Mouse (Mus musculus) adrenal gland, adult 2 months (tissue): ENCODE data around the gene Nufip2. TPM values are rescaled to one million over a fixed set of nuclear protein-coding genes. Genes with fewer than 3 reads are reported as not detected.

ENCODE experiments used
- DNase-seq: peaks from one replicate; pipeline ENCODE4 v3.0.0; 2021
- polyA plus RNA-seq: library from polyadenylated mRNA; depleted of rRNA; stranded (reverse); fragments of >200 nt; gene quantifications from 2 replicates; pipeline ENCODE4 v1.2.3, GENCODE M21; 2012
- total RNA-seq, 2 experiments: library from RNA; stranded (reverse); gene quantifications; 2 replicates each; pipeline ENCODE4 v1.2.3; 2021

Gene Nufip2
- total and polyA plus RNA-seq, 3 experiments, result 21.9 to 111 (median 63.7) TPM

DNA sequence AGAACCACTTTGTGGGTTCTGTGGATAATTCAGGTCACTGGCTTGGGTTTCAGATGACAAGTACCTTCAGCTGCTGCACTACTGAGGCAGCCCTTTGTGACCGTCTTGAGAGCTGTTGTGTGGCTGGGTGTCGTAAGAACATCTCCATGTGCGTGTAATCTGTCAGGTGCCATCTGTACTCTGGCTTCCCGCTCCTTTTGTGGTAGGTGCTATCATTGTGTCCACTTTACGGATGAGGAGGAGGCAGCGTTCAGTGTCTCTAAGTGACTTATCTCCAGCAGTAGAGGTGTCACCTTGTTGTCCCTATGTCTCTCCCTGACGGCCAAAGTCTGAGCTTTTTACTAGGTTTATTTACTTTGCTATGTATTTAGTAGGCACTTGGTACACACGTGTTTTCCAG lies 84.4 kb downstream of the Nufip2 start:
- no peak for DNase-seq

GRCm38 (mm10) chr11:77771879-77772713 lies 86.1 kb downstream of the Nufip2 start:
- peak; percentile 46 for DNase-seq

- peak; percentile 46 for DNase-seq
Measured at GRCm38 (mm10) chr11:77775701-77776400, 89.9 kb downstream of the Nufip2 start.

DNA sequence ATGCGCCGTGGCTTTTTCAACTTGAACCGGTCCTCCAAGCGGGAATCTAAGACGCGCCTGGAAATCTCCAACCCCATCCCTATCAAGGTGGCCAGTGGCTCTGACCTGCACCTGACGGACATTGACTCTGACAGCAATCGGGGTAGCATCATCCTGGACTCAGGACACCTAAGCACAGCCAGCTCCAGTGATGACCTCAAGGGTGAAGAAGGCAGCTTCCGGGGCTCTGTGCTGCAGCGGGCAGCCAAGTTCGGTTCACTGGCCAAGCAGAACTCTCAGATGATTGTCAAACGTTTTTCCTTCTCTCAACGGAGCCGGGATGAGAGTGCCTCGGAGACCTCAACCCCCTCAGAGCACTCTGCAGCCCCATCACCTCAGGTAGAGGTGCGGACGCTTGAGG lies 91.5 kb downstream of the Nufip2 start:
- no peak for DNase-seq

DNA sequence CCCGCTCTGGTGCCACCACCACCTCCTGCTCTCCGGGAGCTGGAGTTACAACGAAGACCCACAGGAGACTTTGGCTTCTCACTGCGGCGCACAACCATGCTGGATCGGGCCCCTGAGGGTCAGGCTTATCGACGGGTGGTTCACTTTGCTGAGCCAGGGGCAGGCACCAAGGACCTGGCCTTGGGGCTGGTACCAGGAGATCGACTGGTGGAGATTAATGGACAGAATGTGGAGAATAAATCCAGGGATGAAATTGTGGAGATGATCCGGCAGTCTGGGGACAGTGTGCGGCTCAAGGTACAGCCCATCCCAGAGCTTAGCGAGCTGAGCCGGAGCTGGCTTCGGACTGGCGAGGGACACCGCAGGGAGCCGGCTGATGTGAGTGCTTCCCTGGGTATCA lies 92.0 kb downstream of the Nufip2 start:
- DNase-seq, result no peak

GRCm38 (mm10) chr11:77779240-77779639 lies 93.3 kb downstream of the Nufip2 start:
- DNase-seq, result no peak

DNA sequence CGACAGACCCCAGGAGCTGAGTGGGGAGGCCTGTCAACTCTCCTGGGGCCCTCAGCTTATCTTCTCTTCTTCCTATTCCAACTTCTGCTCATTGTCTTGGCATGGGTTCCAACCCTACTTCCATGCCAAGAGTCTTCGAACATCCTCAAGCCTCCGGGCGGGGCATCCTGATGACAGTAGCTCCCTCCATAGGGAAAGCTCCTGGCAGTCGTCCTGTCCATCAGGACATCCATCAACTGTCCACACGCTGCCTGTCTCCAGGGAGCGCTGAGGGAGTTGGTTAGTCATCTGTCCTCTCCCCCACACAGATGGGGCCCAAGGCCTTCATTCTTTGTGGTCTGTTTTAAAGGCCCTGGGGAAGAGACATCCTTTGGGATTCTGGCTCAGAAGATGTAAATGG lies 95.1 kb downstream of the Nufip2 start:
- DNase-seq, result peak; percentile 57

GRCm38 (mm10) chr11:77782104-77782815 lies 96.3 kb downstream of the Nufip2 start:
- DNase-seq, result no peak

DNA sequence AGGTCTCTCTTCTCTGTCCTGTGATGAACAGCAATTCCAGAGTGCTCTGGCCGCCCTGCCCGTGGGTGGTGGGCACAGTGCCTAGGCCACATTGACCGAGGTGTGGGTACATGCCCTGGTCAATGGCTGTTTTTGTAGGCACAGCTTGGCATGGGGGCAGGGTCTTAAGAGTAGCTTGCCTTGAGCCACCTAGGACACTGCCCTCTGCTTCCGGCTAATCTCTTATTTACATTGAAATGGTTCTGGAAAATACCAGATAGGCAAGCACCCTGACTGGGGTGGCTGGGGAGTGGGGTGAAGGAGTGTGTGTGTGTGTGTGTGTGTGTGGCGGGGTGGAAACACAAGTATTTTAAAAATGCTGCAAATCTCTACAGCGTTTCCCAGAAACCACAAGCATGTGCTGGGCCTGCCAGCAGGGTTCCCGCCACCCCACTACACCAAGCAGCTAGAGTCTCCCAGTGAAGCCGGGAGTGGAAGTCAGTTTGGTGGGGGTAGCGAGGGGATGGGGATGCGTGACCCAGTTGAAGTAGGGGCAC lies 97.3 kb downstream of the Nufip2 start:
- DNase-seq, result peak; percentile 46

DNA sequence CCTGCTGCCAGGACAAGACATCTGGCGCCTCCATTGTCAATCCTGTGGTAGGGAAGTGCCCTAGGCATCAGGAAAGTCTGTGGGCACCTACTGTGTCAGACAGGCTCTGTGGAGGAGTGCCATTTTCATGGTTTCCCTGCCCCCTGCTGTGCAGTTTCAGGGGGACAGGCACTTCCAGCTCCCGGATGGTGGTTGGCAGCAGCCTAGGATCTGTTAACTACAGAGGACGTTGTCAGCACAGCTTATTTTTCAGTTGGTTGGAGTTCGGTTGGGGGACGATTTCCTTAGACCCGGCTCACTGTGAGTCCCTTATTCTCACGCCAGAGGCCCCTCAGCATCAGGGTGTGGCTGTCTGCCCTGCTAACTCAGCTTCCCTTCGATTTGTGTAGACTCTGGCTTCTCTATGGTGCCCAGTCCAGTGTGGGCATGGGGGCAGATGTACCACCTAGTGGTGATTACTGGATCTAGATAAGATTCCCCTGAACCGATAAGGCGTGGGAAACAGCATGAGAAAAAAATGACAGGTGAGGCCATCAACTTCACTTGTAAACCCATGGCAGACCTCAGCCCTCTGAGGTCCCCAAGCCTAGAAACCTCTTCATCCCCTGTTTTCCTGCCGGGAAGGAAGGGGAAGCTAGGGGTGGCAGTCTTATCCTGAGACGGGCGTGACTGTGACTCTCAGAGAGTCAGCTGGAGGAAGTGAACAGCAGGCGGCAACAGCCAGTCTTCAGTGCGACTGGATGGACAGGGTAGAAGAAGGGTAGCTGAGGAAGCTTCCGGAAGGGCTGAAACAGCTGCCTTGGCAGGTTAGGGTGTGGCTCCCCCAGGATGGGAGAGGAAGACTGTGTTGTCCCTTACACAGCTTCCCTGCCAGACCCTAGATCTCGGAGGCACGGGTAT lies 98.0 kb downstream of the Nufip2 start:
- peak; percentile 26 for DNase-seq

- no peak for DNase-seq
Measured at GRCm38 (mm10) chr11:77784894-77785293, 98.9 kb downstream of the Nufip2 start.

DNA sequence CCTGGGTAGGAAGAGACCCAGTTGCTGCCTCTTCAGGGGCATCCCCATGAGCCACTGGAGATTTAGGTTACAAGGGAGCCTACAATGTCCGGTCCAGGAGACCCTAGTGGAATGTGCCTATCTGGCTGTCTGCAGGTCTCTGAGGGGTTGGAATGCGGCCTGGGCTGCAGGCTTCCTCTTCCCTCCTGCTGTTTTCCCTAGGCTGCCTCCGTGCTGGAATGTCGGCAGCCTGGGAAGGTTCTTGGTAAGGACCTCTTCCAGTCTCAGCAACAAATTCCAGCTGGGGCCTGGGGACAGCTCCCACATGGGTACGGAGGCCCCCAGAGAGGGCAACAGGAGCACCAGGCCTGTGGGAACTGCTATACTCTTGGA lies 99.4 kb downstream of the Nufip2 start:
- DNase-seq, result no peak

DNA sequence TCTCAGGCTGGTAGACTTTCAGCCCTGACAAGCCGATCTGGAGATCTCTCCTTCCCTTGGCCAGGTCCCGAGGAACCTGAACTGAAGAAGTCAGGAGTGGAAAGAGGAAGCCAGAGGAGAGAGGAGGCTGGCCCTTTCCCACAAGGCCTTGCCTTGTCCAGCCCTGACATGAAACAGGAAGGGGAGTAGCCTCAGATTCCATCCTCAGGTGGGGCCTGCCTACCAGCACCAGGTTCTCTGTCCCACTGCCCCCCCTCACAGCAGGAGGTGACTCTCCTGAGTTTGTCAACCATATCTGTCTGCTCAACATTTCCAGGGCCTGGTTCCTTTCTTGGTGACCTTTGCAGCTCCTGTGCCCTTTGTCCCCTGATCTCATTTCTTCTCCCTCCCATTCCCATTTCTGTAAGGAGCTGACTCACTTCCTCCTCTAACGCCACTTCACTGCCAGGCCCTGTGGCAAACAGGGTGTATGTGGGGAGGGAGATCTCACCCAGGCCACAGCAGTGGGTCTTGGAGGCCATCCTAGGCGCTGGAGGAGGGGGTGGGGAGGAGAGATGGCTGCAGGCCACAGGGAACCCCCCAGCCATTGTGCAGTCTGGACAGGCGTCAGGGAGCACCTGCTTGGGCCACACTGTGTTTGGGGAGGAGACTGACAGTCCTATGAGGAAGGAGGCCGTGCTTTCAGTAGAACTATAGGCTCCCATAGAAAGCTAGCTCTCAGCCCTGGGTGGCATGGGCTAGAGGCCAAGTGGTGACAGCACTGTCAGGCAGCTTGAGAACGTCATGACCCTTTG lies 100.0 kb downstream of the Nufip2 start:
- DNase-seq, result peak; percentile 77

- peak; percentile 57 for DNase-seq
Measured at GRCm38 (mm10) chr11:77787707-77788106, 101.8 kb downstream of the Nufip2 start, which contains the start of gene Gm10277. TSS of gene Gm10277 (minus strand) at chr11:77787747.

GRCm38 (mm10) chr11:77789512-77789911 lies 103.6 kb downstream of the Nufip2 start:
- peak; percentile 52 for DNase-seq

GRCm38 (mm10) chr11:77790286-77790685 lies 104.3 kb downstream of the Nufip2 start:
- DNase-seq, result peak; percentile 46

DNA sequence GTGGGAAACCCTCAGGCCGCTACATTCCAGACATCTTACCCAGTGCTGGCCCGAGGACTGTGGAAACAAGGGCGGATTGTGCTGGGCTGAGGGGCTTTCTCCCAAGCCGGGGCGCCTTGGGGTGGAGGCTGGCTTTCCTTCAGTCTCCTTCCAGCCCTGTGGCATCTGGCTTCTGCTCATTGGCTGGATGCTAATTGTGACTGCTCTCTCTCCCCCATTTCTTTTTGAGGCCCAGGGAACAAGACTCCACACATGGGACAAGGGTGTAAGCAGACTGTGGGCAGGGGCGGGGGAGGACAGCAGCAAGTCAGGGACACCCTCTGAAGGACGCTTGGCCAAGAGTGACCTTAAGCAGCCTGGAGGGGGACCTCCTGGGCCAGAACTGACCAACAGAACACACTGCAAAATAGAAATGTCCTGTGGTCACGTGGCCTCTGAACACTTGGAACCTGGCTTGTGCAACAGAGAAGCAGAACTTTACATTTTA lies 105.3 kb downstream of the Nufip2 start:
- DNase-seq, result peak; percentile 78
